Mouse (Mus musculus): ENCODE data around the gene Rasgrf2.

GRCm38 (mm10) chr13:91955646-91956045 is 175.8 kb downstream of the Rasgrf2 start:
- TF ChIP-seq EP300 (optimal IDR thresholded peaks at IDR 0.05) (no peak), CTCF (IDR thresholded peaks at IDR 0.05; ENCODE audit: low read depth) (no peak)

Measured in stomach, postnatal 0 days (tissue).